In the genomic region with DNA sequence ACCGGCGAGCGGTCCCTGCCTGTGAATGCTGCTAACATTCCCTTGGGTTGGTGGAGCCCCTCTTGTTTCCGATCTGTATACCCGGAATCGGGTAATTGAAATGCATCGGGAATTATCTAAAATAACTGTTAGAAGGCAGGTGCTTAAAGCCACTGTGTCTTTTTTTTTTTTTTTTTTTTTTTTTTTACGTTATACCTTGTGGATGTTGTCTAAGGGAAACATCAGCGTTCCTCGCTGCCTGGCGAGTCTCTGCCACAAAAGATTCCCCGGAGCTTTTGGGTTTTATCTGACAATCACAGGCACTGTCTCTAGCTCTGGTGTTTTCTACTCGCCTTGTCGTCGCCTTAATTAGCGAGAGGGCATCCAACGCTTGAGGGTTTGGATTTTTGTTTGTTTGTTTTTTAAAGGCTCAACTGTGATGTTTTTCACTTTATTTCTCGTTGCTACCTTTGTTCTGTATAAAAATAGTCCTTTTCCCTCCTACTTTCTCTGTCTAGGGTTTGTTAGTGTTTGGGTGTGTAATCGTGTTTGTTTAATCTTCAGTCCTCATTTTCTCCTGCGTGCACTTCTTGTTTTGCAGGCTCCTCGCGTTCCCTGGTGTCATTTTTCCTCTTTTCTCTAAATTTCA, we compare ENCODE assay signal across 8 mouse cellular contexts. TPM values are rescaled to one million over a fixed set of nuclear protein-coding genes. Genes with fewer than 3 reads are reported as not detected.
DNase-seq lines count a peak whose midpoint lies in the region; ATAC-seq and TF ChIP-seq lines count a peak whose summit lies in the region.

No protein-coding gene starts in this region.

- under 1% methylated on average over 22 of the region's 22 CpGs for WGBS in heart, embryonic 12.5 days
- under 1% methylated on average over 22 of the region's 22 CpGs for WGBS in hindbrain, embryonic 12.5 days
- under 1% methylated on average over 22 of the region's 22 CpGs for WGBS in midbrain, embryonic 12.5 days

- H3K27me3 ChIP-seq in heart, embryonic 12.5 days (replicated peaks) = no peaks in the 10 kb centered on the region
- no peaks in the 10 kb centered on the region for H3K27me3 ChIP-seq in hindbrain, embryonic 12.5 days
- no peaks in the 10 kb centered on the region for H3K27me3 ChIP-seq in midbrain, embryonic 12.5 days

- peak overlapping the region; percentile 93 for H3K9ac ChIP-seq in heart, embryonic 12.5 days
- H3K9ac ChIP-seq in hindbrain, embryonic 12.5 days = peak overlapping the region; percentile 98
- peak overlapping the region; percentile 98 for H3K9ac ChIP-seq in midbrain, embryonic 12.5 days (replicated peaks)

- H3K36me3 ChIP-seq in heart, embryonic 12.5 days = no peaks in the 10 kb centered on the region
- no peaks in the 10 kb centered on the region for H3K36me3 ChIP-seq in hindbrain, embryonic 12.5 days
- H3K36me3 ChIP-seq in midbrain, embryonic 12.5 days = no peaks in the 10 kb centered on the region

- TF ChIP-seq CTCF in brain, embryonic 14.5 days (IDR thresholded peaks at IDR 0.05; ENCODE audit: borderline replicate concordance, extremely low read depth, insufficient read depth, insufficient read length) = no peak

- H3K4me2 ChIP-seq in heart, embryonic 12.5 days = peak overlapping the region; percentile 83
- H3K4me2 ChIP-seq in hindbrain, embryonic 12.5 days (replicated peaks) = peak overlapping the region; percentile 56
- peak overlapping the region; percentile 58 for H3K4me2 ChIP-seq in midbrain, embryonic 12.5 days (replicated peaks)

- TF ChIP-seq POLR2A in brain, embryonic 14.5 days (IDR thresholded peaks at IDR 0.05; ENCODE audit: borderline replicate concordance, extremely low read depth, insufficient read depth, insufficient read length, poor library complexity, severe bottlenecking) = no peak

- DNase-seq in heart, postnatal 4 days = no peak
- peak; percentile 61 for DNase-seq in brain, embryonic 14.5 days (ENCODE audit: low read depth)
- DNase-seq in gastrocnemius, postnatal 25 days = no peak
- no peak for DNase-seq in MN1 (ENCODE audit: low spot score)

- H3K9me3 ChIP-seq in heart, embryonic 12.5 days (replicated peaks) = no peaks in the 10 kb centered on the region
- no peaks in the 10 kb centered on the region for H3K9me3 ChIP-seq in hindbrain, embryonic 12.5 days (replicated peaks)
- no peaks in the 10 kb centered on the region for H3K9me3 ChIP-seq in midbrain, embryonic 12.5 days

- no peak overlapping the region for H3K27ac ChIP-seq in heart, embryonic 12.5 days (ENCODE audit: poor library complexity, severe bottlenecking)
- peak overlapping the region; percentile 95 for H3K27ac ChIP-seq in hindbrain, embryonic 12.5 days
- H3K27ac ChIP-seq in midbrain, embryonic 12.5 days (replicated peaks) = peak overlapping the region; percentile 94

- peak overlapping the region; percentile 100 for H3K4me3 ChIP-seq in heart, embryonic 12.5 days
- H3K4me3 ChIP-seq in hindbrain, embryonic 12.5 days = peak overlapping the region; percentile 96
- peak overlapping the region; percentile 95 for H3K4me3 ChIP-seq in midbrain, embryonic 12.5 days

- peaks cover 16% of the 10 kb centered on the region for H3K4me1 ChIP-seq in heart, embryonic 12.5 days (replicated peaks)
- H3K4me1 ChIP-seq in hindbrain, embryonic 12.5 days = peaks cover 19% of the 10 kb centered on the region
- H3K4me1 ChIP-seq in midbrain, embryonic 12.5 days = peaks cover 41% of the 10 kb centered on the region

- no peak for ATAC-seq in heart, embryonic 12.5 days (ENCODE audit: insufficient number of reproducible peaks, low FRiP score)
- ATAC-seq in hindbrain, embryonic 12.5 days (ENCODE audit: low FRiP score) = peak; percentile 59
- peak; percentile 16; the same call in 1 of the 2 replicates for ATAC-seq in midbrain, embryonic 12.5 days (ENCODE audit: low FRiP score, low read depth)
- ATAC-seq in activated CD4-positive, CD25-positive, alpha-beta regulatory T cell, adult 4 months = no peak

RNA-seq across cellular contexts. Expression of gene Chn1, which starts 0.7 kb away (rescaled TPM):
- 14.4 and 21.0 TPM in 2 replicates for polyA plus RNA-seq in heart, embryonic 12.5 days (2016; fragmentation: Nextera tagmentation; extraction: Ambion mirVana)
- total RNA-seq in heart, postnatal 4 days (2021) = 10 to 100 TPM; 77.7 to 79.8 TPM
- polyA plus RNA-seq in brain, embryonic 14.5 days (2012; rRNA removed) = 194 and 219 TPM in 2 replicates
- polyA plus RNA-seq in hindbrain, embryonic 12.5 days (2016; fragmentation: Nextera tagmentation; extraction: Ambion mirVana) = 91.3 and 93.8 TPM in 2 replicates
- 75.7 and 81.5 TPM in 2 replicates for polyA plus RNA-seq in midbrain, embryonic 12.5 days (2016; fragmentation: Nextera tagmentation; extraction: Ambion mirVana)
- 1 to 10 TPM; 3.5 to 5.7 TPM for total RNA-seq in gastrocnemius, postnatal 25 days (2021)
- polyA plus RNA-seq in activated CD4-positive, CD25-positive, alpha-beta regulatory T cell, adult 4 months (2017; shearing (Covaris generic)) = not detected

Comparison
In these comparisons a context has a peak if more than half of its experiments do, and no peak if none do; other contexts are left out.
1. ATAC-seq: peak in hindbrain, embryonic 12.5 days (single experiment) and midbrain, embryonic 12.5 days (single experiment); none in heart, embryonic 12.5 days (single experiment) and activated CD4-positive, CD25-positive, alpha-beta regulatory T cell, adult 4 months (single experiment).
2. RNA of gene Chn1, which starts 0.7 kb away (polyA plus RNA-seq): 194 to 219 TPM in brain, embryonic 14.5 days, 91.3 to 93.8 TPM in hindbrain, embryonic 12.5 days, 75.7 to 81.5 TPM in midbrain, embryonic 12.5 days and 14.4 to 21.0 TPM in heart, embryonic 12.5 days; not detected in activated CD4-positive, CD25-positive, alpha-beta regulatory T cell, adult 4 months; every median in the first group is over 10 times any median in the second.
3. Peak in every context shown above with its lines, with median percentiles within 50 percentile points of each other: H3K4me2 ChIP-seq, H3K4me3 ChIP-seq and H3K9ac ChIP-seq.